Mouse (Mus musculus) heart, embryonic 10.5 days (tissue): ENCODE results near the gene Usp15. TPM values are rescaled to one million over a fixed set of nuclear protein-coding genes. Genes with fewer than 3 reads are reported as not detected.

Experiments
- DNase-seq: peaks from one replicate; pipeline ENCODE4 v3.0.0-alpha.2; 2017; ENCODE audit warnings: low spot score
- H3K27ac ChIP-seq: fragments of 300-500 bp; sonication (generic); 2 replicates; pipeline ENCODE4 v1.5.1; 2016; ENCODE audit warnings: mild to moderate bottlenecking
- H3K27me3 ChIP-seq: fragments of 300-500 bp; sonication (generic); 2 replicates; pipeline ENCODE4 v1.6.1; 2016; ENCODE audit warnings: mild to moderate bottlenecking; ENCODE audit not compliant: poor library complexity, insufficient read depth, severe bottlenecking
- H3K36me3 ChIP-seq: fragments of 300-500 bp; sonication (generic); 2 replicates; pipeline ENCODE4 v1.6.1; 2016; ENCODE audit warnings: mild to moderate bottlenecking, moderate library complexity
- H3K4me1 ChIP-seq: fragments of 300-500 bp; sonication (generic); 2 replicates; pipeline ENCODE4 v1.6.1; 2016; ENCODE audit warnings: mild to moderate bottlenecking
- H3K4me3 ChIP-seq: fragments of 300-500 bp; sonication (generic); 2 replicates; pipeline ENCODE4 v1.5.1; 2016; ENCODE audit warnings: mild to moderate bottlenecking, moderate library complexity
- H3K9me3 ChIP-seq: fragments of 300-500 bp; sonication (generic); 2 replicates; pipeline ENCODE4 v1.6.1; 2016; ENCODE audit warnings: mild to moderate bottlenecking, moderate library complexity
- WGBS: fragments of 180-500 bp; shearing (Covaris S2); methylation state at CpG from one replicate; pipeline ENCODE4 v1.1.7; 2016; 5-methylcytosine and 5-hydroxymethylcytosine counted together
- polyA plus RNA-seq: library from polyadenylated mRNA; unstranded; fragments of >200 nt; fragmentation: Nextera tagmentation; extraction: Ambion mirVana; gene quantifications from 2 replicates; pipeline ENCODE4 v1.2.1, GENCODE M21; 2016

Usp15 gene
- polyA plus RNA-seq, 1 experiment from 2014 or later: 87.6 TPM

- Histone ChIP-seq H3K36me3 (peaks cover 59% of the 10 kb centered on the region), H3K27me3 (no peaks in the 10 kb centered on the region), H3K4me1 (no peaks in the 10 kb centered on the region), H3K27ac (no peak overlapping the region), H3K9me3 (no peaks in the 10 kb centered on the region), H3K4me3 (no peak overlapping the region)
- WGBS: 92% methylated on average over 9 of the region's 9 CpGs
- DNase-seq: no peak
Observed at GRCm38 (mm10) chr10:123112787-123113168, 84.0 kb downstream of the Usp15 start.

DNA sequence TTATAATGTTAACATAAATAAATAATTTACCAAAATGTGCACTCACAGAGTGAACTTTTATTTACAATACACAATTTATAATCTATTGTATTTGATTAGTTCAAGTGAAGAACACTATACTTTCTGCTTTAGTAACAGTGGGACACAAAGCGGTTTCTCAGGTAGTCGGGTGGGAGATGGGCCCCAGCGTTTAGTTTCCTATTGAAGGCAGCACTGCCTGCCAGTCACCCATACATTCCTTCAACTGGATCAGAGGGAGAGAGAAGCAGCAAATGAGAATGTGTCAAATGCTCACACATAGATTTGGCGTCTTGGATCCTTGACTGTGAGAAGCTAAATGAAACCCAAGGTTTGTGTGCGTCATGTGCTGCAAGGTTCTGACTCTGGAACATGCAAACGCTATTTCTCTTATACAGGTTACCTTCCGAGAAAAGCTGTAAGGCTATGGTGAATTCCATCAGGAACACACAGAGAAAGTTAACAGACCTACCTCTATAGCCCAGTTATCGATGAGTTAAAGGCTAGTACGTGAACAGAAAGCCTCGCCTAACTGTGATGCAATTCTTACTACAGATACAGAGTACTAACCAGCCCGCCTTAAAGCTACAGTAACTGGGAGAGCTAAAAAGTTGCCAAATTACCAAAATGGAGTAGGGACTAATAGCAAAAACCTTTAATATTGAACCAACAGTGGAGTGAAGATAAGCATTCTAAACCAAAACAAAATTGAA is 84.6 kb downstream of the Usp15 start:
- no peaks in the 10 kb centered on the region for H3K9me3 ChIP-seq
- H3K4me3 ChIP-seq: no peak overlapping the region
- no peak overlapping the region for H3K27ac ChIP-seq
- no peaks in the 10 kb centered on the region for H3K27me3 ChIP-seq
- peaks cover 56% of the 10 kb centered on the region for H3K36me3 ChIP-seq
- 88% methylated on average over 11 of the region's 11 CpGs for WGBS
- no peak for DNase-seq
- H3K4me1 ChIP-seq: no peaks in the 10 kb centered on the region

DNA sequence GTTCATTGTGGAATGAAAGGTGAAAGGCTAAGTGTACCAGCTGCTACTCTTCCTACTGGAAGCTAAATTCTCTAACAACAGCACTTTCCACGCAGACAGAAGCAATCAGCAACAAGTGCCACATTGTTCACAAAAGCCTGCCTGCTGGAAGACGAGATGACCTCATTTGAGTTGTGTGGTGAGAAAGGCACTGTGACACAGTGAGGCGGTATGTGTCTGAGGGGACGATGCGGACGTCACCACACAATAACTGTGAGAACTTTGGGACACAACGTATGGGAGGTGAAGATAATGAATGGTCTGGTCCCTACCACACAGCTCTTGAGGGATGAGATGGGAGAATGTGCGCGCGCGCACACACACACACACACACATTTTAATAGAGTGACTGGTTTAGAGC is 86.2 kb downstream of the Usp15 start:
- 82% methylated on average over 11 of the region's 11 CpGs for WGBS
- H3K27ac ChIP-seq: no peak overlapping the region
- no peaks in the 10 kb centered on the region for H3K27me3 ChIP-seq
- no peaks in the 10 kb centered on the region for H3K4me1 ChIP-seq
- no peak overlapping the region for H3K4me3 ChIP-seq
- no peaks in the 10 kb centered on the region for H3K9me3 ChIP-seq
- H3K36me3 ChIP-seq: peaks cover 40% of the 10 kb centered on the region
- no peak for DNase-seq

DNA sequence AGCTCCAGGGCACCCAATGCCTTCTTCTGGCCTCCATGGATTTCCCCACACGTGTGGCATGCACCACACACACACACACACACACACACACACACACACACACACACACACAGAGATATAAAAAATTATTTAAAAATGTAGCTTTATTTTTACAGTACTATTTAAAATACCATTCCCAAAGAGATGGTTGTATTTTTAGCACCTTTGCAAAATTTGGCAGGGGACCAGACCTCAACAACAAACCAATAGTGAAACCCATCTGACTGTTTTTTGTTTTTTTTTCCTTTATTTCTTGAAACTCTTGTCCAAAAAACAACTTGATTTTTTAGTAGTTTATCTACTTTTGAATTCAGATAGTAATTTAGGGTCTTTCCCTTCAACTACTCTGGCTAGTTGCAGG is 88.3 kb downstream of the Usp15 start:
- Histone ChIP-seq H3K36me3 (peaks cover 21% of the 10 kb centered on the region), H3K4me3 (no peak overlapping the region), H3K27ac (no peak overlapping the region), H3K27me3 (no peaks in the 10 kb centered on the region), H3K4me1 (no peaks in the 10 kb centered on the region), H3K9me3 (no peaks in the 10 kb centered on the region)
- 100% methylated on average over 1 of the region's 1 CpGs for WGBS
- DNase-seq: no peak

DNA sequence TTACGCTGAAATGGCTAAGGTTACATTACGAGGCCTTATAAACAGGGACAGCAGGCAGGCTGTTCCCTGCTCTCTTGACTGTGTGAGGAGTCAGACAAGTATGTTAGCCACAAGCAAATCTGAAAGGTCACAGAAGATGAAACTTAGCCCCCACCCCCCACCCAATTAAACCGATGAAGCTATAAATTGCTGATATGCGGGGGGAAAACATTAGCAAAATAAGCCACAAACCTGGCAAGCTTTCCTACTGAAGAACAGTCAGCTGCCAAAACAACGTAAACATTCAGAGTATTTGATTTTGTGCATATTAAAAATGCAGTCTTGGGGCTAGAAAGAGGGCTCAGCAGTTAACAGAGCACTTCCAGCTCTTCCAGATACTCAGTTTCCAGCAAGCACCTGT is 88.7 kb downstream of the Usp15 start:
- no peak overlapping the region for H3K27ac ChIP-seq
- no peaks in the 10 kb centered on the region for H3K9me3 ChIP-seq
- no peaks in the 10 kb centered on the region for H3K27me3 ChIP-seq
- H3K4me1 ChIP-seq: no peaks in the 10 kb centered on the region
- 94% methylated on average over 5 of the region's 5 CpGs for WGBS
- H3K36me3 ChIP-seq: peaks cover 17% of the 10 kb centered on the region
- no peak for DNase-seq
- H3K4me3 ChIP-seq: no peak overlapping the region

DNA sequence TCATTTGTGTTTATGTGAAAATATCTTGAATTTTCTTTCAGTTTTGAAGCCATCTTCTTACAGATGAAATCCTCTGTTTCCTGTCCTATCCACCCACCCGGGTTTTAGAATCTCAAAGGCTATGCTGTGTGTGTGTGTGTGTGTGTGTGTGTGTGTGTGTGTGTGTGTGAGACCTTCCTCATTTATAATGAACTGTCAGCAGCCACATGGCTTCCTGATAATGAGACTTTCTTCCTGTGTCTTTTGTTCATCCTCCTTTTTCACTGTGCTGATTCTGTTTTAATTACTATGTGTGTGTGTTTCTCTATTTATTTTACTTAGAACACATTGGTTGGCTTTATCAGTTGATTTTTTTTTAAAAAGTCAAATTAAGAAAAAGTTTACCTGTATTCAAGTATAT is 95.5 kb downstream of the Usp15 start:
- H3K9me3 ChIP-seq: no peaks in the 10 kb centered on the region
- DNase-seq: no peak
- 72% methylated on average over 1 of the region's 1 CpGs for WGBS
- no peaks in the 10 kb centered on the region for H3K36me3 ChIP-seq
- no peak overlapping the region for H3K4me3 ChIP-seq
- H3K27ac ChIP-seq: no peak overlapping the region
- H3K27me3 ChIP-seq: no peaks in the 10 kb centered on the region
- H3K4me1 ChIP-seq: no peaks in the 10 kb centered on the region

DNA sequence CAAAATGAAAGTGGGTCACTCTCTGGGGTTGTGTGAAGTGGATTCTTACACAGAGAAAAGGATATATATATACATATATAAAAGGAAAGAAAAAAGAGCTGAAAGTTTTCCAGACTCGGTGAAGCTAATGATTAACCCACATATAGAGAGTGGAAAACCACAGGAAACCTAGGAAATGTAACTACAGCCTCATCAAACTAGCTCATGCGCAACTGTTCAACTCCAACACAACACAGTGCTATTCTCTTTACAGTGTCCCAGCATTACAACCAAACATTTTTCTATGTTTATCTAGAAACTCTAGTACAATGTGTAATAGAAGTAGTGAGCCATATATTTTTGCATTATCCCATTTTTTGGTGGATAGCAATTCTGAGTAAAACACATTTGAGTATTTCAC is 96.2 kb downstream of the Usp15 start:
- no peak for DNase-seq
- WGBS: 84% methylated on average over 2 of the region's 2 CpGs

GRCm38 (mm10) chr10:123094504-123094903 is 102.3 kb downstream of the Usp15 start:
- H3K36me3 ChIP-seq: no peaks in the 10 kb centered on the region
- no peak overlapping the region for H3K27ac ChIP-seq
- 88% methylated on average over 7 of the region's 7 CpGs for WGBS
- H3K9me3 ChIP-seq: no peaks in the 10 kb centered on the region
- no peak for DNase-seq
- H3K4me3 ChIP-seq: no peak overlapping the region
- no peaks in the 10 kb centered on the region for H3K27me3 ChIP-seq
- no peaks in the 10 kb centered on the region for H3K4me1 ChIP-seq

More for the DNA sequence above, 96.2 kb downstream of the Usp15 start:
- no peaks in the 10 kb centered on the region for H3K27me3 ChIP-seq
- no peaks in the 10 kb centered on the region for H3K4me1 ChIP-seq
- no peaks in the 10 kb centered on the region for H3K9me3 ChIP-seq
- no peak overlapping the region for H3K4me3 ChIP-seq
- H3K36me3 ChIP-seq: no peaks in the 10 kb centered on the region
- H3K27ac ChIP-seq: no peak overlapping the region

DNA sequence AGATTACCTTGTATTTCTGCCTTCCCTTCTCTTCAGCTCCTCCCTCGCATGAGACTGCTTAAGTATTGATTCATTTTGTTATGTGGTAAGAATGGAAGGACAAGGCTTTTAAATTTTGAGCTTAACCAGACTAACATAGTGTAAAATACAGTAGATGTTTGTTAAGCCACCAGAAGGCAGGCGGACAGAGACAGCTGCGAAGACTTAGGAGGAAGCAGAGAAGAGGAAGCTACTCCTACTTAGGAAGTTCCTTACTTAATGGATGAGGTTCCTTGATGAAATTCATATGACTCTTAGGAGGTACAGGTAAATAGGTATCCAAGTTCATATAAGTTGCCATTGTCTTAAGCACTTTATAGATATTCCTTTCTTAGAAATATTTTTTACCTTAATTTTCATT is 104.2 kb downstream of the Usp15 start:
- Histone ChIP-seq H3K4me3 (no peak overlapping the region), H3K4me1 (no peaks in the 10 kb centered on the region), H3K36me3 (no peaks in the 10 kb centered on the region), H3K27me3 (no peaks in the 10 kb centered on the region), H3K9me3 (no peaks in the 10 kb centered on the region), H3K27ac (no peak overlapping the region)
- 69% methylated on average over 3 of the region's 3 CpGs for WGBS
- DNase-seq: no peak

DNA sequence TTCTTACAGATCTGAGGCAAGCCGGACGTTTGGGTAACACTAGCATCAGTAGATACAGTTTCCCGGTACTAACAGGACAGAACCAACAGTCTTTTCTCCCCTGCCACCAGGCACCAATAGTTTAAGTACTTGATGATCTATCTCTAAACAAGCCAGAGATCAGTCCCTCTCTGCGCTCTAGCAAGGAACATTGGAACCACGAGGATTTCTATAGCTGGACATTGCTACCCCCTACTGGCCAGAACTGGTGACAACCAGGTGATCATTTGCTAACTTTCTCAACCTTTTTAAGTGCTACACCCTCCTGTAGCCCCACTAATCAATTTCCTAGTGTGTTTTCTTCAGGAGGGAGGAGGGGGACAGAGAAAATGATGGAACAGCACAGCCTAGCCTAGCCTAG is 105.1 kb downstream of the Usp15 start:
- DNase-seq: peak; percentile 80
- Histone ChIP-seq H3K27me3 (no peaks in the 10 kb centered on the region), H3K9me3 (no peaks in the 10 kb centered on the region), H3K36me3 (no peaks in the 10 kb centered on the region), H3K4me3 (no peak overlapping the region), H3K4me1 (no peaks in the 10 kb centered on the region), H3K27ac (no peak overlapping the region)
- 32% methylated on average over 5 of the region's 5 CpGs for WGBS

DNA sequence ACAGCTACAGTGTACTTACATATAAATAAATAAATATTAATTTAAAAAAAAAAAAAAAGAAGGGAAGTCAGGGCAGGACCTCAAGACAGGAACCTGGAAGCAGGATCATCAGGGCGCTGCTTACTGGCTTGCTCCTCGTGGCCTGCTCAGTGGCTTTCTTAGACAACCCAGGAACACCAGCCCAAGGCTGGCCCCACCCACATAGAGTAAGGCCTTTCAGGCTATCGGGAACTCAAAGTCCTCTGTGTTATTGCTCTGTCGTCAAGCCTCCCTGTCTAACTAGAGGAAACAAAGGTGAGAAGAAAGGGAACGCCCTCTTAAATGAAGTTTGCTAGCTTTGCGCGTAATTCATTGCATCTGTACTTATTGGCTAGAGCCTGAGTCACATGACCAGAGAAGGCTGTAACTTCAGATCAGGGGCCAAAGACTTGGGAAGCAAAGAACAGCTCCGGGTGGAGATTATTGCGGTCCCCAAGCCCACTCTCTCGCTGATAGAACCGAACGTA is 107.3 kb downstream of the Usp15 start:
- 72% methylated on average over 12 of the region's 12 CpGs for WGBS
- H3K9me3 ChIP-seq: no peaks in the 10 kb centered on the region
- no peak for DNase-seq

DNA sequence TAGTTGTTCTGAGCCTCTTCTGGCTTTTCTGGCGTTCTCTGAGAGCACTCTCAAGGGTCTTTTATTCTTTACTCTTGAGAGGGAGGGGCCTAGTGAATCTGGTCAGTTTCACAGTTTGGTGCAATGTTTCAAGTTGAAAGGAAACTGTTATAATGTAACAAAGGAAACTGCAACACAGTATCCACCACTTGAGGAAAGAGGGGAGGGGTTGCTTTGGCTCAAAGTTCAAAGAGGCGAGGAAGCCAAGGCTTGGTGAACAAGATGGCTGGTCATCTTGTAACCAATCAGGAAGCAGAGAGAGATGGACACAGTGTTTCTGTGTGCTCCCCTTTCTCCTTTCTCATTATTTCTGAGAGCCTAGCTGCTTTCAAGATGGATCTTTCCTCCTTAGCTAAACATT is 109.9 kb downstream of the Usp15 start:
- 81% methylated on average over 2 of the region's 2 CpGs for WGBS
- Histone ChIP-seq H3K4me3 (no peak overlapping the region), H3K36me3 (no peaks in the 10 kb centered on the region), H3K27me3 (no peaks in the 10 kb centered on the region), H3K4me1 (no peaks in the 10 kb centered on the region), H3K27ac (no peak overlapping the region), H3K9me3 (no peaks in the 10 kb centered on the region)
- DNase-seq: no peak

More for the DNA sequence above, 107.3 kb downstream of the Usp15 start:
- H3K27me3 ChIP-seq: no peaks in the 10 kb centered on the region
- no peak overlapping the region for H3K4me3 ChIP-seq
- H3K4me1 ChIP-seq: no peaks in the 10 kb centered on the region
- no peak overlapping the region for H3K27ac ChIP-seq
- H3K36me3 ChIP-seq: no peaks in the 10 kb centered on the region

GRCm38 (mm10) chr10:123084900-123085641 is 111.7 kb downstream of the Usp15 start:
- 66% methylated on average over 10 of the region's 10 CpGs for WGBS
- DNase-seq: no peak
- H3K9me3 ChIP-seq: no peaks in the 10 kb centered on the region
- H3K36me3 ChIP-seq: no peaks in the 10 kb centered on the region
- H3K27ac ChIP-seq: no peak overlapping the region
- no peak overlapping the region for H3K4me3 ChIP-seq
- H3K4me1 ChIP-seq: no peaks in the 10 kb centered on the region
- H3K27me3 ChIP-seq: no peaks in the 10 kb centered on the region
